Mouse (Mus musculus): ENCODE measurements around the gene Tab1. TPM values are rescaled to one million over a fixed set of nuclear protein-coding genes. Genes with fewer than 3 reads are reported as not detected.

The Tab1 gene
- total and polyA plus RNA-seq, 2 experiments from 2014 or later, result 29.1 to 37.3 TPM

DNA sequence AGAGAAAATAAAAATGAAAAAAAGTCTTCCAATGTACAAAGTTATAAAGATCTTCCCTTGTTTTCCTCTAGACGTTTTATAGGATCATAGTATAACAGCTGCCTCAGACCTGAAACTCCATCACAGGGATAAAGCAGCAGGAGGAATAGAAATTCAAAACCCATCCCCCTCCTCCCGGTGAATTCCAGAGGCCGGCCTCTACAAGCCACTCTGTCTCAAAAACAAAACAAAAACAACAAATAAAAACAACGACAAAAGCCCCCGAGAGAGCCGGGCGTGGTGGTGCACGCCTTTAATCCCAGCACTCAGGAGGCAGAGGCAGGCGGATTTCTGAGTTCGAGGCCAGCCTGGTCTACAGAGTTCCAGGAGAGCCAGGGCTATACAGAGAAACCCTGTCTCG, 42.8 kb upstream of the Tab1 start:
- H3K36me3 ChIP-seq (replicated peaks; ENCODE audit: control insufficient read depth, insufficient read depth, low read length), result no peaks in the 10 kb centered on the region
- H3K27ac ChIP-seq (ENCODE audit: low read depth), result no peak overlapping the region
- TF ChIP-seq EP300 (IDR thresholded peaks at IDR 0.05; ENCODE audit: low read depth) (no peak), CTCF (IDR thresholded peaks at IDR 0.05; ENCODE audit: low read depth) (no peak)
- no peaks in the 10 kb centered on the region for H3K9me3 ChIP-seq (replicated peaks; ENCODE audit: control insufficient read depth, low read length)
- H3K9ac ChIP-seq (replicated peaks; ENCODE audit: low read depth, low read length), result no peak overlapping the region
- no peaks in the 10 kb centered on the region for H3K4me1 ChIP-seq (ENCODE audit: control insufficient read depth, insufficient read depth)
- no peak overlapping the region for H3K4me2 ChIP-seq (ENCODE audit: low read depth, low read length)
- H3K4me3 ChIP-seq (ENCODE audit: low read depth, low read length), result no peak overlapping the region
- DNase-seq (ENCODE audit: low spot score) (no peak), ATAC-seq (ENCODE audit: insufficient read depth, low read depth) (no peak)
- 71% methylated on average over 11 of the region's 11 CpGs for WGBS
- peaks cover 19% of the 10 kb centered on the region for H3K27me3 ChIP-seq (ENCODE audit: control insufficient read depth, insufficient read depth, low read length)

DNA sequence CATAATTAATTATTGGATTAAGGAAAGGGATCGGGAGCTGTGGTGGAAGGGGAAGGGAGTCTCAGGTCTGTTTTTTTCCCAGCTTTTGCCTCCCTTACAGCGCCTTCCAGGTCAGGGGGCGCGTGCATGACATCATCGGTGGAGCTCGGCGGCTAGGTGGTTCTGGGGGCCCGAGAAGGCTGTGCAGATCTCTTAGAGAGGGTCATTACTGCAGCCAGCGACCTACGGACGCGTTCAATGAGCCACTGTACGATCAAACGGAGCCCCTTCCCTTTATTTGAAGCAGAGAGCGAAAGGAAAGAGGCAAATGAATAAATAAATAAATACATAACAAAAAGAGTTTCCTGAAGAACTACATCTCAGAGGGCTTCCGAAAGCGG, 42.2 kb upstream of the Tab1 start:
- 3% methylated on average over 17 of the region's 17 CpGs for WGBS
- H3K4me1 ChIP-seq (ENCODE audit: control insufficient read depth, insufficient read depth), result no peaks in the 10 kb centered on the region
- ATAC-seq (ENCODE audit: insufficient read depth, low read depth) (no peak), DNase-seq (ENCODE audit: low spot score) (no peak)
- H3K4me3 ChIP-seq (ENCODE audit: low read depth, low read length), result peak overlapping the region; percentile 72
- H3K27me3 ChIP-seq (ENCODE audit: control insufficient read depth, insufficient read depth, low read length), result peaks cover 19% of the 10 kb centered on the region
- peak overlapping the region; percentile 52 for H3K27ac ChIP-seq (ENCODE audit: low read depth)
- no peaks in the 10 kb centered on the region for H3K36me3 ChIP-seq (replicated peaks; ENCODE audit: control insufficient read depth, insufficient read depth, low read length)
- peak overlapping the region; percentile 86 for H3K4me2 ChIP-seq (ENCODE audit: low read depth, low read length)
- no peak for TF ChIP-seq EP300 (IDR thresholded peaks at IDR 0.05; ENCODE audit: low read depth)
- TF ChIP-seq CTCF (IDR thresholded peaks at IDR 0.05; ENCODE audit: low read depth), result no peak
- H3K9ac ChIP-seq (replicated peaks; ENCODE audit: low read depth, low read length), result peak overlapping the region; percentile 67
- no peaks in the 10 kb centered on the region for H3K9me3 ChIP-seq (replicated peaks; ENCODE audit: control insufficient read depth, low read length)

DNA sequence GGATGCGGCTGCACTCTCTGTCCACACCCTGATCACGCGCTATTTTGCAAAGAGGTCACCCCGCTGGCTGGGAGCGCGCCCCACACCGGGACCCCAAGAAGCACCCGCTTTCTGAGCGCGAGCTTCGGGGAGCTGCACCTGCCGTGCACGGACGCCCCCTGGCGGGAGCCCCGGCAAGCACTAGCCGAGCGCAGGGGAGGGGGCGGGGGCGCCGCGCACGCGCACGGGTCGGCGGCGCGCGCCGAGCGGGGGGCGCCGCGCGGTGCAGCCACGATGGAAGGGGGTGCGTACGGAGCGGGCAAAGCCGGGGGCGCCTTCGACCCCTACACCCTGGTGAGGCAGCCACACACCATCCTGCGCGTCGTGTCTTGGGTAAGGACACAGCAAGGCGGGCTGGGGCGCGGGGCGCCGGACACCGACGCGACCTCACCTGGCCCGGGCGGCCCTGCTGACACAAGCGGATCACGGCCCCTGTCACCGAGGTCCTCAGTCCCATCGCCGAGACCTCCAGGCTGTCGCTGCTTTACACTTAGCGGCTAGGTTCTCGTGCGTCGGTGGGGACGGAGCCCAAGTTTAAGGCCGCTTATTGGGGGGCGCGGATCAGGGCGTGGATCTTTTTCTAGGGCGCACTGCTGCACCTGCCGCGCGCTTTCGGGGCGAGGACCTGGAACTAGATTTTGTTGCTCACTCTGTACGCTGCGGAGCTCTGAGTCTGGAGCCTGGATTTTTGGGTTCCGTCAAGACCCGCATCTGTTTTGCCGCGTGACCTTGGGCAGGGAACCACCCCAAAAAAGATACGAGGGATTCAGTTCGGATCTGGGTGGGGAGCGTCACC, 41.6 kb upstream of the Tab1 start, which contains the start of the genes Syngr1 and Rpl3:
Gene Syngr1, plus strand, starts transcription at position 214 of the 835 bp plus-strand sequence.
Gene Rpl3, minus strand, starts transcription at position 748 of the 835 bp plus-strand sequence.
- Histone ChIP-seq H3K4me1 (ENCODE audit: control insufficient read depth, insufficient read depth) (no peaks in the 10 kb centered on the region), H3K27me3 (ENCODE audit: control insufficient read depth, insufficient read depth, low read length) (peaks cover 19% of the 10 kb centered on the region), H3K4me2 (ENCODE audit: low read depth, low read length) (peak within 1 kb of the TSS; percentile 86), H3K9ac (replicated peaks; ENCODE audit: low read depth, low read length) (peak within 1 kb of the TSS; percentile 67), H3K9me3 (replicated peaks; ENCODE audit: control insufficient read depth, low read length) (no peaks in the 10 kb centered on the region), H3K36me3 (replicated peaks; ENCODE audit: control insufficient read depth, insufficient read depth, low read length) (no peaks in the 10 kb centered on the region), H3K4me3 (ENCODE audit: low read depth, low read length) (peak within 1 kb of the TSS; percentile 72), H3K27ac (ENCODE audit: low read depth) (peak within 1 kb of the TSS; percentile 52)
- no peak for DNase-seq (ENCODE audit: low spot score)
- 1% methylated on average over 82 of the region's 86 CpGs for WGBS
- no peak for TF ChIP-seq EP300 (IDR thresholded peaks at IDR 0.05; ENCODE audit: low read depth)
- TF ChIP-seq CTCF (IDR thresholded peaks at IDR 0.05; ENCODE audit: low read depth), result peak; percentile 68
- ATAC-seq (ENCODE audit: insufficient read depth, low read depth), result peak; percentile 78

DNA sequence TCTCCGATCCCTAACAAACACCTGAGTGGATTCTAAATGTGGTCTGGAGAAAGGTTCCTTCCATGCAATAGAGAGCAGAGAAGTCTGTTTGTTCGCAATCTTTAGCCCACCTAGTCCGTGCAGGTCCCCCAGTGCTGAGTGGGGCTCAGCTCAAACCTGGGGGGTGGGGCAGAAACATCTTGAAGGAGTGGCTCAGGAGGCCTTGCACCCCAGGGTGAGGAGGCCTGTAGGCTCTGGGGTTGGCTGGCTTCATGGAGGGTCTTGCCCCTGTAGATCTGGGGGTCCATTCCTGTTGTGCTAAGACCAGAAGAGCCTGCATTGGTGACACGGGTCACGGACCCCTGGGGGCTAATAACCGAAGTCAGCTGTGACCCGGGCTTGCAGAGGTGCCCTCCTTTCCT, 40.9 kb upstream of the Tab1 start:
- Histone ChIP-seq H3K9me3 (replicated peaks; ENCODE audit: control insufficient read depth, low read length) (no peaks in the 10 kb centered on the region), H3K9ac (replicated peaks; ENCODE audit: low read depth, low read length) (peak overlapping the region; percentile 67; the same call in 1 of the 2 replicates), H3K27me3 (ENCODE audit: control insufficient read depth, insufficient read depth, low read length) (peaks cover 19% of the 10 kb centered on the region), H3K4me2 (ENCODE audit: low read depth, low read length) (peak overlapping the region; percentile 86), H3K4me3 (ENCODE audit: low read depth, low read length) (peak overlapping the region; percentile 72), H3K36me3 (replicated peaks; ENCODE audit: control insufficient read depth, insufficient read depth, low read length) (no peaks in the 10 kb centered on the region), H3K4me1 (ENCODE audit: control insufficient read depth, insufficient read depth) (peaks cover 5% of the 10 kb centered on the region; the same call in 1 of the 2 replicates), H3K27ac (ENCODE audit: low read depth) (no peak overlapping the region)
- WGBS, result 49% methylated on average over 7 of the region's 7 CpGs
- no peak for DNase-seq (ENCODE audit: low spot score)
- no peak for ATAC-seq (ENCODE audit: insufficient read depth, low read depth)
- TF ChIP-seq EP300 (IDR thresholded peaks at IDR 0.05; ENCODE audit: low read depth) (no peak), CTCF (IDR thresholded peaks at IDR 0.05; ENCODE audit: low read depth) (no peak)

DNA sequence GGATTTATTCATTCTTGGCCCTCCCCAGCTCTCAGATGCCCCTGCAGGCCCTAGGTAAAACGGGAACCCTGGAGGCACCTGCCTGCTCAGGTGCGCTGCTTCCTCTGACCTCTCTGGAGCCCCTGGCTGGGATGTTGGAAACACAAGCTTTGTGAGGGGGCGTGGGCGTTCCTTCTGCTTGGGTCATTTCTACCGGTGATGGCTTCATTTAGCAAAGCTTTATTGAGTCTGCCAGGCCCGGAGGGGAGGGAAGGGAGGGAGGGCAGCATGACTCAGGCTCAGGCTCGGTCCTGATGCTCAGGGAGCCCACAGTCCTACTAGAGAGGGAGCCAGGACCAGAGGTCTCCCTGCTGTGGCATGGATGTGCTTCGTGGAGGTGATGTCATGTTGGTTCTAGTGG, 40.3 kb upstream of the Tab1 start:
- Histone ChIP-seq H3K4me1 (ENCODE audit: control insufficient read depth, insufficient read depth) (peaks cover 11% of the 10 kb centered on the region; the same call in 1 of the 2 replicates), H3K4me2 (ENCODE audit: low read depth, low read length) (peak overlapping the region; percentile 86), H3K27me3 (ENCODE audit: control insufficient read depth, insufficient read depth, low read length) (peaks cover 19% of the 10 kb centered on the region), H3K9me3 (replicated peaks; ENCODE audit: control insufficient read depth, low read length) (no peaks in the 10 kb centered on the region), H3K27ac (ENCODE audit: low read depth) (no peak overlapping the region), H3K36me3 (replicated peaks; ENCODE audit: control insufficient read depth, insufficient read depth, low read length) (no peaks in the 10 kb centered on the region), H3K9ac (replicated peaks; ENCODE audit: low read depth, low read length) (no peak overlapping the region), H3K4me3 (ENCODE audit: low read depth, low read length) (no peak overlapping the region)
- WGBS, result 44% methylated on average over 8 of the region's 8 CpGs
- TF ChIP-seq EP300 (IDR thresholded peaks at IDR 0.05; ENCODE audit: low read depth) (no peak), CTCF (IDR thresholded peaks at IDR 0.05; ENCODE audit: low read depth) (no peak)
- ATAC-seq (ENCODE audit: insufficient read depth, low read depth), result no peak
- DNase-seq (ENCODE audit: low spot score), result no peak
